Mouse (Mus musculus): ENCODE measurements at regions not wholly inside any gene's neighbourhood (a gene's known extent, or its start where the extent isn't known, plus 50 kb on each side); places are given as distances from the start of the nearest gene placed in this dataset.

DNA sequence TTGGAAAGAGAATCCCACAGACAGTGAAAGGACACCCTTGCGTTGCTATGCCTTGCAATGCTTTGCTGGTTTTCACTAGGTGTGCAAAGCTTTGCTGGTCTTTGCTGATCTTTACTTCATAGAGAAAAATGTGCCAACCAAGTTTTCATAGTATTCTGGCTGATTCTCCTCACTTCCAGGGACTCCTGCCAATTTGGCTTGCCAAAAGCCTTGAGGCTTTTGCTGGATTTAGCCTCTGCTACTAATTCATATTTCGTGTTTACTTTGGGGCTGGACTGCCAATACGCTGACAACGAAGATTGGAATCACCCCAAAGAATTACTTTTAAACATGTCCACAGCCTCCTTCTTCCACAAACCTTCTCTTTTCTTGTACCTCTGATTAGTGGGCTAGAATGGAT lies 162.2 kb upstream of the Ednrb start:
- TF ChIP-seq CTCF (IDR thresholded peaks at IDR 0.05; ENCODE audit: control insufficient read depth, insufficient read depth, insufficient replicate concordance, low read depth, low read length) (no peak), POLR2A (IDR thresholded peaks at IDR 0.05; ENCODE audit: control insufficient read depth, low read depth, low read length) (no peak)
